Mouse (Mus musculus) CH12.LX (cell line): ENCODE data around the gene Hist2h3c1. TPM values are rescaled to one million over a fixed set of nuclear protein-coding genes. Genes with fewer than 3 reads are reported as not detected.

Source experiments
- DNase-seq: peaks from one replicate; pipeline ENCODE4 v3.0.0-alpha.2; 2013; ENCODE audit errors: extremely low read depth
- H3K27ac ChIP-seq: 2 replicates; pipeline ENCODE4 v1.5.1; 2012; ENCODE audit warnings: low read depth, mild to moderate bottlenecking, control low read depth, moderate library complexity; ENCODE audit not compliant: insufficient read depth
- H3K27me3 ChIP-seq: replicated peaks from 2 replicates; pipeline ENCODE3; 2012; ENCODE audit warnings: inconsistent platforms
- H3K36me3 ChIP-seq, 2 experiments: replicated peaks in 1 of 2; 2 replicates each; pipeline versions ENCODE3 to v1.6.1; 2012; ENCODE audit warnings: inconsistent platforms in 1 of 2, low read length in 1 of 2, mild to moderate bottlenecking in 1 of 2, mixed read lengths in 1 of 2, moderate library complexity in 1 of 2; ENCODE audit not compliant: control insufficient read depth in 1 of 2, insufficient read depth in 1 of 2
- H3K4me1 ChIP-seq, 2 experiments: 2 replicates each; pipeline ENCODE4 v1.6.1; 2012; ENCODE audit warnings: inconsistent platforms in 1 of 2, moderate library complexity in 1 of 2; ENCODE audit not compliant: insufficient read depth in 2 of 2, control insufficient read depth in 1 of 2
- H3K4me2 ChIP-seq: 2 replicates; pipeline ENCODE4 v1.6.1; 2012; ENCODE audit warnings: low read depth, mild to moderate bottlenecking, control low read depth; ENCODE audit not compliant: poor library complexity, insufficient read depth, severe bottlenecking
- H3K4me3 ChIP-seq, 3 experiments: fragments of 150-350 bp in 1 of 3; sonication (generic) in 1 of 3; replicated peaks in 1 of 3; 2 replicates each; pipeline versions ENCODE3 to v1.5.1; 2011 to 2012; ENCODE audit warnings: low read depth in 2 of 3, low read length in 2 of 3, mild to moderate bottlenecking in 2 of 3, moderate library complexity in 2 of 3, control low read depth in 1 of 3, improper control_type of control experiment in 1 of 3, inconsistent platforms in 1 of 3, mixed read lengths in 1 of 3; ENCODE audit not compliant: poor library complexity in 1 of 3
- H3K79me2 ChIP-seq: replicated peaks from 2 replicates; pipeline ENCODE4 v1.6.1; 2012; ENCODE audit warnings: mild to moderate bottlenecking, moderate library complexity; ENCODE audit not compliant: control insufficient read depth, poor library complexity, insufficient read depth, severe bottlenecking; ENCODE audit errors: extremely low read depth
- H3K9ac ChIP-seq: 2 replicates; pipeline ENCODE4 v1.6.1; 2012; ENCODE audit warnings: low read depth, mild to moderate bottlenecking, control low read depth, moderate library complexity; ENCODE audit not compliant: insufficient read depth
- H3K9me3 ChIP-seq: replicated peaks from 2 replicates; pipeline ENCODE3; 2012; ENCODE audit warnings: low read length, inconsistent platforms, mixed read lengths
- BHLHE40 ChIP-seq: IDR thresholded peaks from 2 replicates; pipeline ENCODE4 v1.6.1; 2011; ENCODE audit warnings: mild to moderate bottlenecking, low read depth, low read length, improper control_type of control experiment
- CHD1 ChIP-seq: IDR thresholded peaks from 2 replicates; pipeline ENCODE4 v1.6.1; 2012; ENCODE audit warnings: low read depth, low read length, improper control_type of control experiment, inconsistent platforms
- CTCF ChIP-seq, 2 experiments: IDR thresholded peaks in 1 of 2; conservative IDR thresholded peaks in 1 of 2; 2 replicates each; pipeline ENCODE4 v1.5.1; 2011 to 2012; ENCODE audit warnings: low read depth in 2 of 2, low read length in 2 of 2, improper control_type of control experiment in 1 of 2, inconsistent platforms in 1 of 2, mild to moderate bottlenecking in 1 of 2, moderate library complexity in 1 of 2
- ELF1 ChIP-seq: IDR thresholded peaks from 2 replicates; pipeline ENCODE4 v1.6.1; 2014; ENCODE audit warnings: low read depth, mild to moderate bottlenecking, inconsistent platforms, low read length, improper control_type of control experiment
- ETS1 ChIP-seq: conservative IDR thresholded peaks from 2 replicates; pipeline ENCODE4 v1.6.1; 2012; ENCODE audit warnings: low read depth, mild to moderate bottlenecking, inconsistent platforms, low read length, improper control_type of control experiment, moderate library complexity
- JUN ChIP-seq: IDR thresholded peaks from 2 replicates; pipeline ENCODE4 v1.6.1; 2011; ENCODE audit warnings: low read depth, mild to moderate bottlenecking, low read length, improper control_type of control experiment, moderate library complexity; ENCODE audit not compliant: insufficient read depth
- JUND ChIP-seq: conservative IDR thresholded peaks from 2 replicates; pipeline ENCODE4 v1.6.1; 2011; ENCODE audit warnings: low read depth, low read length, improper control_type of control experiment
- MAX ChIP-seq: IDR thresholded peaks from 2 replicates; pipeline ENCODE4 v1.6.1; 2011; ENCODE audit warnings: low read length, improper control_type of control experiment
- MEF2A ChIP-seq: IDR thresholded peaks from 2 replicates; pipeline ENCODE4 v1.6.1; 2014; ENCODE audit warnings: low read depth, mild to moderate bottlenecking, inconsistent platforms, low read length, improper control_type of control experiment, borderline replicate concordance
- MXI1 ChIP-seq: IDR thresholded peaks from 2 replicates; pipeline ENCODE4 v1.6.1; 2011; ENCODE audit warnings: mild to moderate bottlenecking, low read depth, low read length, improper control_type of control experiment
- RAD21 ChIP-seq: IDR thresholded peaks from 2 replicates; pipeline ENCODE4 v1.6.1; 2011; ENCODE audit warnings: low read depth, mild to moderate bottlenecking, low read length, improper control_type of control experiment, moderate library complexity
- SMC3 ChIP-seq: IDR thresholded peaks from 2 replicates; pipeline ENCODE4 v1.6.1; 2011; ENCODE audit warnings: low read depth, low read length, improper control_type of control experiment
- TCF12 ChIP-seq: IDR thresholded peaks from 2 replicates; pipeline ENCODE4 v1.6.1; 2014; ENCODE audit warnings: low read depth, mild to moderate bottlenecking, inconsistent platforms, low read length, improper control_type of control experiment
- UBTF ChIP-seq: IDR thresholded peaks from 2 replicates; pipeline ENCODE4 v1.6.1; 2012; ENCODE audit warnings: low read depth, mild to moderate bottlenecking, inconsistent platforms, low read length, improper control_type of control experiment, moderate library complexity
- USF1 ChIP-seq: IDR thresholded peaks from 2 replicates; pipeline ENCODE4 v1.6.1; 2014; ENCODE audit warnings: low read depth, mild to moderate bottlenecking, inconsistent platforms, low read length, improper control_type of control experiment
- ZKSCAN1 ChIP-seq: IDR thresholded peaks from 2 replicates; pipeline ENCODE4 v1.6.1; 2012; ENCODE audit warnings: low read depth, inconsistent platforms, low read length, improper control_type of control experiment, borderline replicate concordance
- dilution Hi-C: fragments of 300-500 bp; cut with MboI; formaldehyde crosslinking; loops from 2 replicates; pipeline ENCODE4 v1.14.3; 2020; ENCODE audit warnings: low sequenced_read_pairs; ENCODE audit not compliant: extremely low pct_unique_long_range_greater_than_20kb, extremely low pct_ligation_motif_present
- in situ Hi-C: fragments of 300-500 bp; cut with MboI; formaldehyde crosslinking; loops from 3 replicates; pipeline ENCODE4 v1.14.3; 2019; ENCODE audit warnings: low sequenced_read_pairs, low pct_ligation_motif_present, low pct_unique_long_range_greater_than_20kb, mixed read lengths
- polyA plus RNA-seq: library from polyadenylated mRNA; unstranded; fragments of >175 nt; gene quantifications from 2 replicates; pipeline ENCODE4 v1.2.1, GENCODE M21; 2012; ENCODE audit warnings: low read depth; ENCODE audit not compliant: insufficient read length
- total RNA-seq, 2 experiments: library from RNA; depleted of rRNA; stranded (reverse); fragments of 300-350 nt in 1 of 2; fragments of >200 nt in 1 of 2; gene quantifications; 2 replicates each; pipeline ENCODE4 v1.2.3; 2012 to 2014

Hist2h3c1 gene
- total and polyA plus RNA-seq, 3 experiments, result 0.33 to 1.4 (median 1.4) TPM

- TF ChIP-seq TCF12, result peak; percentile 62; the same call in 1 of the 2 replicates
- TF ChIP-seq, all 38 proteins: peak for 12
These were observed 15.4 kb upstream of the Hist2h3c1 start (continued) for GRCm38 (mm10) chr3:96230910-96231757.

GRCm38 (mm10) chr3:96231758-96232120, 14.7 kb upstream of the Hist2h3c1 start:
- no peak for DNase-seq
- Histone ChIP-seq H3K4me3 (no peak overlapping the region), H3K9me3 (no peaks in the 10 kb centered on the region), H3K9ac (no peak overlapping the region), H3K27ac (no peak overlapping the region), H3K4me2 (no peak overlapping the region), H3K4me1 (peaks cover 18 to 87% of the 10 kb centered on the region in 2 experiments), H3K79me2 (no peaks in the 10 kb centered on the region), H3K36me3 (no peaks in the 10 kb centered on the region), H3K27me3 (no peaks in the 10 kb centered on the region)
- TF ChIP-seq UBTF (no peak), ZKSCAN1 (no peak), MAX (no peak), ELF1 (no peak), ETS1 (no peak), RAD21 (no peak), USF1 (no peak), CHD1 (no peak), BHLHE40 (no peak), MEF2A (no peak), JUND (no peak), MXI1 (no peak), JUN (no peak)
- in situ Hi-C loops, result no loop called here
- dilution Hi-C loops, result no loop called here

GRCm38 (mm10) chr3:96234914-96235313, 11.6 kb upstream of the Hist2h3c1 start:
- TF ChIP-seq SMC3 (no peak; the same call in 1 of the 2 replicates), CTCF (conservative IDR thresholded peaks at IDR 0.05 in 1 of 2, IDR thresholded peaks at IDR 0.05 in 1 of 2; ENCODE audit: low read depth in 2 of 2, low read length in 2 of 2) (peak in 1 of 2 experiments; percentile 31; a peak in 2 of 4 replicates)
- peaks cover 8 to 65% of the 10 kb centered on the region in 2 experiments; a peak in 3 of 4 replicates for H3K4me1 ChIP-seq
- H3K9me3 ChIP-seq, result no peaks in the 10 kb centered on the region
- dilution Hi-C loops (no loop called here), in situ Hi-C loops (no loop called here)
- H3K9ac ChIP-seq, result no peak overlapping the region
- no peaks in the 10 kb centered on the region for H3K27me3 ChIP-seq
- no peak overlapping the region for H3K4me2 ChIP-seq
- H3K4me3 ChIP-seq, result no peak overlapping the region
- no peaks in the 10 kb centered on the region for H3K79me2 ChIP-seq
- H3K36me3 ChIP-seq, result no peaks in the 10 kb centered on the region
- H3K27ac ChIP-seq, result no peak overlapping the region
- DNase-seq, result no peak
